Mouse (Mus musculus): ENCODE measurements around the gene Insrr. TPM values are rescaled to one million over a fixed set of nuclear protein-coding genes. Genes with fewer than 3 reads are reported as not detected.
A peak's percentile ranks its signal among the peaks of the same experiment; 100 is the strongest.

Insrr gene
- polyA plus RNA-seq, 1 experiment, result not detected

DNA sequence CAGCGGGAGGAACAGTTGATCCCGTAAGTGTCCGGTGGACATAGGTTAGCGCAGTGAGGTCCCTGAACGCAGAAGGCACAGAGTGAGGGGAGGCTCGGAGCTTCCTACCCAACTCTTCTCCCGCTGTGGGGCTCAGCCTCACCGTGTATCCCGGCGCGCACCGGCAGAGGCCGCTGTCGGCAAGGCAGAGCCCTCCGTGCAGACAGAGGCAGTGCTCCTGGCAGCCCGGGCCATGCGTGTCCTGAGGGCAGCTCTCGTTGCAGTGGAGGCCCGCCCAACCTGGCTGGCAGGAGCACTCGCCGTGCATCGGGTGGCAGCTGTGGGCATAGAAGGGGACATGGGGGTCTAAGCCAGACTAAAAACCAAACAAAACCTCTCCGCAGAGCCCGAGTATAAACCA, 40.8 kb upstream of the Insrr start:
- Histone ChIP-seq H3K27ac (ENCODE audit: insufficient read depth, low read length) (no peak overlapping the region), H3K36me3 (ENCODE audit: control insufficient read depth, insufficient read depth, low read length, poor library complexity, severe bottlenecking) (no peaks in the 10 kb centered on the region), H3K4me3 (ENCODE audit: low read depth, low read length) (peak overlapping the region; percentile 15), H3K27me3 (ENCODE audit: control insufficient read depth, insufficient read depth, low read length, poor library complexity, severe bottlenecking) (no peaks in the 10 kb centered on the region), H3K4me1 (ENCODE audit: control insufficient read depth, insufficient read depth, low read length) (no peaks in the 10 kb centered on the region), H3K9ac (ENCODE audit: low read depth, poor library complexity, severe bottlenecking) (peak overlapping the region; percentile 20; the same call in 1 of the 2 replicates), H3K9me3 (replicated peaks; ENCODE audit: control insufficient read depth, insufficient read depth, low read length, poor library complexity, severe bottlenecking) (no peaks in the 10 kb centered on the region)
- no peak for TF ChIP-seq POLR2A (IDR thresholded peaks at IDR 0.05; ENCODE audit: insufficient read depth, low read length)
- peak; percentile 97 for TF ChIP-seq CTCF (IDR thresholded peaks at IDR 0.05; ENCODE audit: low read depth, low read length)
- TF ChIP-seq EP300 (IDR thresholded peaks at IDR 0.05; ENCODE audit: insufficient read depth, low read depth, low read length), result no peak

DNA sequence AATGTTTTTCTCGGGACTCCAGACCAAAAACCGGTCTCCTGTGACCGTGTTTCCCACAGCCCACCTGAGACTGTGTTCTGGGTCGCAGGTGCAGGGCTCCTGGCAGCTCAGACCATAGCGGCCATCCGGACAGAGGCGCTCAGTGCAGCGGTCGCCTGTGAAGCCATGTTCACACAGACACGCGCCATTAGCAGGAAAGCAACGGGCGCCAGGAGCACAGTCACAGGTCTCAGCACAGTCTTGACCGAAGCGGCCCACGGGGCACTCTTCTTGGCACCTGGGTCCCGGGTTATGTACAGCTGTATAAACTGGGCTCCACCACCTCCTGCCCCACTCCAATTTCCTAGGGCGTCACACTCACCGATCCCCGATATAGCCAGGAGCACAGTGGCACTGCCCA, 40.3 kb upstream of the Insrr start:
- H3K4me3 ChIP-seq (ENCODE audit: low read depth, low read length), result peak overlapping the region; percentile 15
- no peaks in the 10 kb centered on the region for H3K27me3 ChIP-seq (ENCODE audit: control insufficient read depth, insufficient read depth, low read length, poor library complexity, severe bottlenecking)
- H3K9me3 ChIP-seq (replicated peaks; ENCODE audit: control insufficient read depth, insufficient read depth, low read length, poor library complexity, severe bottlenecking), result no peaks in the 10 kb centered on the region
- H3K4me1 ChIP-seq (ENCODE audit: control insufficient read depth, insufficient read depth, low read length), result no peaks in the 10 kb centered on the region
- TF ChIP-seq CTCF (IDR thresholded peaks at IDR 0.05; ENCODE audit: low read depth, low read length), result no peak
- no peak for TF ChIP-seq POLR2A (IDR thresholded peaks at IDR 0.05; ENCODE audit: insufficient read depth, low read length)
- TF ChIP-seq EP300 (IDR thresholded peaks at IDR 0.05; ENCODE audit: insufficient read depth, low read depth, low read length), result no peak
- peak overlapping the region; percentile 20; the same call in 1 of the 2 replicates for H3K9ac ChIP-seq (ENCODE audit: low read depth, poor library complexity, severe bottlenecking)
- no peak overlapping the region for H3K27ac ChIP-seq (ENCODE audit: insufficient read depth, low read length)
- H3K36me3 ChIP-seq (ENCODE audit: control insufficient read depth, insufficient read depth, low read length, poor library complexity, severe bottlenecking), result no peaks in the 10 kb centered on the region

DNA sequence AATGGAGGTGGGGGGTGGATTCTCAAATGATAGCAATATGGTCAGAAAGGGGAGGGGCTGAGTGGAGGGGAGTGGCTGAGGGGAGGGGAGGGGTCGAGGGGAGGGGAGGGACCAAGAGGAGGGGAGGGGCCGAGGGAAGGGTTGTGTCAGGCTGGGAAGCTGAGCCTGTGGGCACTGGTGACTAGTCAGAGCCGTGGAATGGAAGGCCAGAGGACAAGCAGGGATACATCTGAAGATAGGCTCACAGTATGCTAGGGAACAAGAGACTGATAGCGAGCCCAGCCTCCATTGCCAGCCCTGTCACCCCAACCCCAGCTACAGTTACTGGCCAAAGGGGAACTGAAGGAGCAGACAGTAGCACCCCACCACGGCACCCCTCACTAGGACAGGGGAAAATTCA, 38.1 kb upstream of the Insrr start:
- Histone ChIP-seq H3K4me1 (ENCODE audit: control insufficient read depth, insufficient read depth, low read length) (no peaks in the 10 kb centered on the region), H3K27ac (ENCODE audit: insufficient read depth, low read length) (no peak overlapping the region), H3K9me3 (replicated peaks; ENCODE audit: control insufficient read depth, insufficient read depth, low read length, poor library complexity, severe bottlenecking) (no peaks in the 10 kb centered on the region), H3K4me3 (ENCODE audit: low read depth, low read length) (no peak overlapping the region), H3K27me3 (ENCODE audit: control insufficient read depth, insufficient read depth, low read length, poor library complexity, severe bottlenecking) (no peaks in the 10 kb centered on the region), H3K36me3 (ENCODE audit: control insufficient read depth, insufficient read depth, low read length, poor library complexity, severe bottlenecking) (no peaks in the 10 kb centered on the region), H3K9ac (ENCODE audit: low read depth, poor library complexity, severe bottlenecking) (no peak overlapping the region)
- TF ChIP-seq CTCF (IDR thresholded peaks at IDR 0.05; ENCODE audit: low read depth, low read length), result no peak
- TF ChIP-seq POLR2A (IDR thresholded peaks at IDR 0.05; ENCODE audit: insufficient read depth, low read length), result no peak
- TF ChIP-seq EP300 (IDR thresholded peaks at IDR 0.05; ENCODE audit: insufficient read depth, low read depth, low read length), result no peak

DNA sequence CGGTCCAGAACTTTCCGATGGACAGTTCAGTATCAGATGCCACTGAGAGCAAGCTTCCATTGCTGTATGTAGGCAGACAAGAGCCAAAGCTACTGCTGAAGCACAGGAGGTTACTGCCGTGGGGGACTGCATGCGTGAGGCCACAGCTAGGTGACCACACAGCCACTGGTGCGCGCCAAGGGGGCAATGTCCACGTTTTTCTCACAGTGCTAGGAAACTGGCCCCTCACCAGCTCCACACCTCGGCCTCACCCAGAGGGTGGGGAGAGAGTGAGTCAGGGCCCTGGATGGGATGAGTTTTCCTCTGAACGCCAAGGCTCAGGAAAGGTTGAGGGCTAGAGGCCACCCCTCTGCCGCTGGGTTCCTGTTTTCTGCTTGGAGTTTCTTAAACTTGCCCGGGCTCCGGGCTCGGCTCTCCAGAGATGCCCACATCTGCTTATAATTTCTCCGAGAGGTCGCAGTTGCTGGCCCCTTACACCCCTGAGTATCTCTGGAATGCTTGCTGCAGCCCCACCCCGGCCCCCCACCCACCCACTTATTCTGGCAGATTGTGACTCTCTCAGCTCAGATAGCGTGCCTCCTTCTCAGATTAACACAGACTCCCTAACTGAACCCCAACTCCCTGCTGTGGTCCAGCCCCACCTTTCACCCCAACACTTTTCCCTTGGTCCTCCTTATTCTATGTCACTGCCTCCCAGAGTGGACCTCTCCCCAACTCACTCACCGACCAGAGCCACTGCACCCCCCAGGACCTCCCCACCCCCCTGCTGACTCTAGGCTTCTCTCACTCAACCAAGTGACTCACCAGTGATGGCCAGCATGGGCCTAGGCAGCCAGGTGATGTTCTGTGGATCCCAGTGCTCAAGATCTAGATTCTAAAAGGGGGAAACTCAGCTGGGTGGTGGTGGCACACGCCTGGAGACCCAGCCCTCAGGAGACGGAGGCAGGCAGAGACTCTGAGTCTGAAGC, 35.1 kb upstream of the Insrr start:
- Histone ChIP-seq H3K27ac (ENCODE audit: insufficient read depth, low read length) (no peak overlapping the region), H3K27me3 (ENCODE audit: control insufficient read depth, insufficient read depth, low read length, poor library complexity, severe bottlenecking) (no peaks in the 10 kb centered on the region), H3K9ac (ENCODE audit: low read depth, poor library complexity, severe bottlenecking) (no peak overlapping the region), H3K4me3 (ENCODE audit: low read depth, low read length) (no peak overlapping the region), H3K9me3 (replicated peaks; ENCODE audit: control insufficient read depth, insufficient read depth, low read length, poor library complexity, severe bottlenecking) (no peaks in the 10 kb centered on the region), H3K36me3 (ENCODE audit: control insufficient read depth, insufficient read depth, low read length, poor library complexity, severe bottlenecking) (no peaks in the 10 kb centered on the region), H3K4me1 (ENCODE audit: control insufficient read depth, insufficient read depth, low read length) (no peaks in the 10 kb centered on the region)
- no peak for TF ChIP-seq CTCF (IDR thresholded peaks at IDR 0.05; ENCODE audit: low read depth, low read length)
- TF ChIP-seq EP300 (IDR thresholded peaks at IDR 0.05; ENCODE audit: insufficient read depth, low read depth, low read length), result no peak
- no peak for TF ChIP-seq POLR2A (IDR thresholded peaks at IDR 0.05; ENCODE audit: insufficient read depth, low read length)

DNA sequence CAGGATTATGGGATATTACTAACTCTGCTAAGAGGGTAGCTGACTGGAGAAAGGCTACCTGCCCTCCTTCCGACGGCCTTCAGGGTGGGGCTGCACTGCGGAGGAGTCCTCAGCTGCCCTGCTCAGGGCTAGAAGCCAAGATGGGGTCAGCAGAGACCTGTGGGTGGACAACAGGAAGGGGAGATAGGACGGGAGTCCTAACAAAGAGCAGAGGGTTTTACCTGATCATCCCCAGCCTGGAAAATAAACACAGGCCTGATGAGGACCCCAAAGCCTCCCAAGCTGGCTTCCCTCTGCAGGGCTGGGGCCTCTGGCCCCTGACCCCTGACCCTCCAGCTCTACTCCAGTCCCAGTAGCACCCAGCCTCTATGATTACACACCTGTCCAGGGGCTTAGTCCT, 33.5 kb upstream of the Insrr start:
- TF ChIP-seq CTCF (IDR thresholded peaks at IDR 0.05; ENCODE audit: low read depth, low read length) (no peak), POLR2A (IDR thresholded peaks at IDR 0.05; ENCODE audit: insufficient read depth, low read length) (no peak), EP300 (IDR thresholded peaks at IDR 0.05; ENCODE audit: insufficient read depth, low read depth, low read length) (no peak)
- H3K4me3 ChIP-seq (ENCODE audit: low read depth, low read length), result no peak overlapping the region
- H3K9me3 ChIP-seq (replicated peaks; ENCODE audit: control insufficient read depth, insufficient read depth, low read length, poor library complexity, severe bottlenecking), result no peaks in the 10 kb centered on the region
- no peak overlapping the region for H3K27ac ChIP-seq (ENCODE audit: insufficient read depth, low read length)
- H3K9ac ChIP-seq (ENCODE audit: low read depth, poor library complexity, severe bottlenecking), result no peak overlapping the region
- H3K27me3 ChIP-seq (ENCODE audit: control insufficient read depth, insufficient read depth, low read length, poor library complexity, severe bottlenecking), result no peaks in the 10 kb centered on the region
- H3K36me3 ChIP-seq (ENCODE audit: control insufficient read depth, insufficient read depth, low read length, poor library complexity, severe bottlenecking), result no peaks in the 10 kb centered on the region
- no peaks in the 10 kb centered on the region for H3K4me1 ChIP-seq (ENCODE audit: control insufficient read depth, insufficient read depth, low read length)

DNA sequence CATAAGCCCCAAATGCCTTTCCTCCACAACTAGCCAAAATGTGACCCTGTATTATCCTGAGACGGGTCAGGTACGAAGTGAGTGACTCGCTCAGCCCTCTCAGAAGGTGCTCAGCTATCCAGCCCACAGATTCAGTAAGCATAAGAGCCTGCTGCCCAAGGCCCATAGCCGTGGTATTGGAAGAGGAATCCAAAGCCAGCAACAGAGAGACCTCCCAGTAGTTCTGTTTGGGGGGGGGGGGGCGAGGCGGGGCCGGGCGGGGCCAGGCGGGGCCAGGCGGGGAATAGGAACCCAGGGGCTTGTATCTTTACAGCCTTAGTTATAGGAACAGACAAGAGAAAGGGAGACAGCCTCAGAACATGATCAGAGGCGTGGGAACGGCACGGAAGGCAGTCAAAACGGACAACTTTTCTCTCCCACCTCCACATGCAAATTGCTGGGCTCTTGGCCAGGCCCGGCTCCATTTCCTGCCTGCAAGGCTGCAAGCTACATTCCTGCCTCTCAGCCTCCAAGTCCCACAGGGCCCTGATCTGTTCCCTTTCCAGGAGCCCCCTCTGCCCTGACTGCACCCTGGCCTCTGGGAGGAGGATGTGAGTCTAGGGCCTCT, 33.0 kb upstream of the Insrr start:
- H3K4me1 ChIP-seq (ENCODE audit: control insufficient read depth, insufficient read depth, low read length), result no peaks in the 10 kb centered on the region
- no peak overlapping the region for H3K27ac ChIP-seq (ENCODE audit: insufficient read depth, low read length)
- no peak overlapping the region; the same call in 1 of the 2 replicates for H3K4me3 ChIP-seq (ENCODE audit: low read depth, low read length)
- H3K27me3 ChIP-seq (ENCODE audit: control insufficient read depth, insufficient read depth, low read length, poor library complexity, severe bottlenecking), result peaks cover under 1% of the 10 kb centered on the region
- TF ChIP-seq CTCF (IDR thresholded peaks at IDR 0.05; ENCODE audit: low read depth, low read length) (no peak), EP300 (IDR thresholded peaks at IDR 0.05; ENCODE audit: insufficient read depth, low read depth, low read length) (no peak), POLR2A (IDR thresholded peaks at IDR 0.05; ENCODE audit: insufficient read depth, low read length) (no peak)
- no peaks in the 10 kb centered on the region for H3K36me3 ChIP-seq (ENCODE audit: control insufficient read depth, insufficient read depth, low read length, poor library complexity, severe bottlenecking)
- no peaks in the 10 kb centered on the region for H3K9me3 ChIP-seq (replicated peaks; ENCODE audit: control insufficient read depth, insufficient read depth, low read length, poor library complexity, severe bottlenecking)
- no peak overlapping the region for H3K9ac ChIP-seq (ENCODE audit: low read depth, poor library complexity, severe bottlenecking)
